Mouse (Mus musculus) liver, adult 2 months (tissue): ENCODE measurements around the gene Iyd.

ENCODE experiments used
- CTCF ChIP-seq: fragments of 200-500 bp; IDR thresholded peaks from 2 replicates; pipeline ENCODE4 v1.5.1; 2011; ENCODE audit warnings: low read depth, low read length, control low read depth
- POLR2A ChIP-seq: fragments of 200-500 bp; IDR thresholded peaks from 2 replicates; pipeline ENCODE4 v1.6.1; 2011; ENCODE audit warnings: low read length, control low read depth; ENCODE audit not compliant: insufficient read depth; ENCODE audit errors: extremely low read depth

GRCm38 (mm10) chr10:3559136-3559535 is 19.1 kb downstream of the Iyd start:
- TF ChIP-seq POLR2A (no peak), CTCF (no peak)
